Mouse (Mus musculus) brain, embryonic 14.5 days (tissue): ENCODE results near the gene Gtpbp2.

Experiments
- CTCF ChIP-seq: fragments of 200-500 bp; IDR thresholded peaks from 2 replicates; pipeline ENCODE4 v1.5.1; 2012; ENCODE audit warnings: inconsistent platforms, mild to moderate bottlenecking, moderate library complexity, borderline replicate concordance; ENCODE audit not compliant: insufficient read depth, insufficient read length; ENCODE audit errors: extremely low read depth
- POLR2A ChIP-seq: fragments of 200-500 bp; IDR thresholded peaks from 2 replicates; pipeline ENCODE4 v1.6.1; 2012; ENCODE audit warnings: mild to moderate bottlenecking, inconsistent platforms, borderline replicate concordance; ENCODE audit not compliant: poor library complexity, insufficient read depth, insufficient read length, severe bottlenecking; ENCODE audit errors: extremely low read depth

DNA sequence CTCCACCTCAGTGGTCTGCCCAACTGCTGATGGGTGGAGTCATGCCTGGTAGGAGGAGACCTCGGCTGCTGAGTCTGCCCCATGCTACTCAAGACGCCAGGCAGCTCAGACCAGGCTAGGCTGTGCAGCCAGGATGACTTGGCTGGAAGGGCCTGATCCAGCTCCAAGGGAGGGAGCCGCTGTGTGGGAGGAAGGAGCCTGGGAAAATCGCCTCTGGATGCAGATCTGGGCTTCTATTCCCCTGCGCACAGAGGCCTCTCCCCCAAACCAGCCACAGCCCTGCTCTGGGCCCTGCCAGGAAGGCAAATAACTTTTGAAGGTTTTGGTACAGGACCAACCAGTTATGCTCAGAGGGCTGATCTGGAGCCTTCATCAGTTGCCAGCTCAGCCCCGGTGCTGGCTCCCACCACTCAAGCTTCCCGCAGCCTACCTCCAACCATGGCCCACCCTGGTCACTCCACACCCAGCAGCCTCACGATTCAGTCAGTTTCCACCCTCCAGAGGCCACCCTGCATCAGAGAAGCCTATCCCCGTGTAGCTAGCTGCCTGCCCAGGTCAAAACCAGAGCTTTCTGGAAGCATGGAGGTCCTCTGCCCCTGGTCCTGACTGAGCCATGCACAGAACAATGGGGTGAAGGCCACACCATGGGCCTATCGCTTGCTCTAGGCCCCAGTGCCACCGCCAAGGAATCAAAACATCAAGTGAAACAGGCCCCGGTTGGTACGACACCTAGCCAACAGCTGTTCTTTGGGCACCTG, 30.9 kb upstream of the Gtpbp2 start:
- TF ChIP-seq CTCF (no peak), POLR2A (no peak)
